Mouse (Mus musculus) heart, embryonic 14.5 days (tissue): ENCODE measurements at regions not wholly inside any gene's neighbourhood (a gene's known extent, or its start where the extent isn't known, plus 50 kb on each side); places are given as distances from the start of the nearest gene placed in this dataset.

Source experiments
- ATAC-seq: fragments of 200-750 bp; cut with Nextera tagmentation; 2 replicates; pipeline ENCODE4 v1.8.0; 2017; ENCODE audit warnings: low read depth, moderate TSS enrichment; ENCODE audit not compliant: insufficient number of reproducible peaks, insufficient read depth, low FRiP score
- H3K27ac ChIP-seq, 2 experiments: fragments of 200-500 bp in 1 of 2; fragments of 300-500 bp in 1 of 2; sonication (generic) in 1 of 2; replicated peaks in 1 of 2; 2 replicates each; pipeline ENCODE4 v1.5.1; 2012 to 2014; ENCODE audit warnings: low read depth in 2 of 2, low read length in 2 of 2, control low read depth in 1 of 2, mild to moderate bottlenecking in 1 of 2, mixed read lengths in 1 of 2; ENCODE audit not compliant: control insufficient read depth in 1 of 2, insufficient read depth in 1 of 2
- H3K27me3 ChIP-seq: fragments of 300-500 bp; sonication (generic); 2 replicates; pipeline ENCODE4 v1.6.1; 2014; ENCODE audit warnings: mild to moderate bottlenecking, low read length, control low read depth; ENCODE audit not compliant: control insufficient read depth, insufficient read depth
- H3K36me3 ChIP-seq: fragments of 300-500 bp; sonication (generic); 2 replicates; pipeline ENCODE4 v1.6.1; 2014; ENCODE audit warnings: mild to moderate bottlenecking, control low read depth, low read length, mixed read lengths; ENCODE audit not compliant: control insufficient read depth, insufficient read depth
- H3K4me1 ChIP-seq, 2 experiments: fragments of 200-500 bp in 1 of 2; fragments of 300-500 bp in 1 of 2; sonication (generic) in 1 of 2; 2 replicates each; pipeline ENCODE4 v1.6.1; 2012 to 2014; ENCODE audit warnings: low read length in 2 of 2, control low read depth in 1 of 2, mixed read lengths in 1 of 2; ENCODE audit not compliant: control insufficient read depth in 2 of 2, insufficient read depth in 2 of 2
- H3K4me2 ChIP-seq: fragments of 300-500 bp; sonication (generic); 2 replicates; pipeline ENCODE4 v1.6.1; 2014; ENCODE audit warnings: mild to moderate bottlenecking, low read length
- H3K4me3 ChIP-seq, 2 experiments: fragments of 200-500 bp in 1 of 2; fragments of 300-500 bp in 1 of 2; sonication (generic) in 1 of 2; 2 replicates each; pipeline ENCODE4 v1.5.1; 2012 to 2014; ENCODE audit warnings: low read length in 2 of 2, mild to moderate bottlenecking in 2 of 2, control low read depth in 1 of 2, low read depth in 1 of 2, moderate library complexity in 1 of 2; ENCODE audit not compliant: control insufficient read depth in 1 of 2, insufficient read depth in 1 of 2
- H3K9ac ChIP-seq: fragments of 300-500 bp; sonication (generic); 2 replicates; pipeline ENCODE4 v1.6.1; 2014; ENCODE audit warnings: mild to moderate bottlenecking, low read length
- H3K9me3 ChIP-seq: fragments of 300-500 bp; sonication (generic); 2 replicates; pipeline ENCODE4 v1.6.1; 2016; ENCODE audit warnings: low read length, control low read depth; ENCODE audit not compliant: control insufficient read depth
- WGBS: fragments of 180-500 bp; shearing (Covaris S2); extraction: QIAGEN DNeasy Blood & Tissue Kit; methylation state at CpG from one replicate; pipeline ENCODE4 v1.1.7; 2014; 5-methylcytosine and 5-hydroxymethylcytosine counted together

DNA sequence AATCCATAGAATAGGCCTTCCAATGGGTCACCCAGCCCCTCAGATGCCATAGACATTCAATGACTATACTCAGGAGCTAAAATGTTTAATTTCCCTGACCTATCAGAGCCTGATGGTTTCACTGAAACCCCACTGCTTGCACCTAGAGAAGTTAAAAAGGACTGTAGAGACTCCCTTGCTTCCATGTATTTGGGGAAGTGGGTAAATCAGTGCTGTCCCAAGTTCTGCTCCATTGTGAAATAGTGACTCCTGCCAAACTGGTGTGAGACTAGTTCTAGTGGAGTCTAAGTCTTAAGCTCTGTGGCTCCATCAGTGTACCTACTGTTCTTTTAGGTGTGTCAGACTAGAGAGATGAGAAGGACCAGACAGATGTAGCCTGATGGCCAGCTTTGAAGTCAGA is 121.3 kb upstream of the Bmper start:
- ATAC-seq, result no peak
- Histone ChIP-seq H3K4me2 (no peak overlapping the region), H3K4me3 (no peak overlapping the region), H3K36me3 (no peaks in the 10 kb centered on the region), H3K27me3 (no peaks in the 10 kb centered on the region), H3K9ac (no peak overlapping the region), H3K9me3 (no peaks in the 10 kb centered on the region), H3K4me1 (no peaks in the 10 kb centered on the region; a peak in 1 of 4 replicates), H3K27ac (no peak overlapping the region)

GRCm38 (mm10) chr9:23101990-23102796 is 120.7 kb upstream of the Bmper start:
- WGBS, result 74% methylated on average over 9 of the region's 9 CpGs
- H3K27ac ChIP-seq, result no peak overlapping the region
- no peak for ATAC-seq

DNA sequence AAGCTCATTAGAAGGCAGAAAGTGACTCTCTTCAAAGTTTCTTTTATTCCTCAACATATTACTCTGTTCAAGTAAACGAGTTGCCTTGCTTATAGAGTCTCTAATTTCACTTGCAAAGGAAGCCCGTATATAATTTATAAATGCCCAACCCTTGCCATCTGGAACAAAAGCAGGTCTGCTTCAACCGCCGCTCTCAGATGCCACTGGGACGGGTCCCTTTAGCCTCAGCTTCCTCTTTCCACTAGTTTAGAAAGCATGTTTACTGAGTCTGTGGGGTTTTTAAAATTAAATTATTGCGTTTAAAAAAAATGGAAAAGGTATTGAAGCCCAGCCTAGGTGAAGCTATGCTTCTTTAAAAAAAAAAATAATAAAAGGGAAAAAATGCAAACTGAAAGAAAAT is 111.4 kb upstream of the Bmper start:
- H3K36me3 ChIP-seq, result no peaks in the 10 kb centered on the region
- H3K4me2 ChIP-seq, result no peak overlapping the region
- peaks cover 3 to 11% of the 10 kb centered on the region in 2 experiments; a peak in 2 of 4 replicates for H3K4me1 ChIP-seq
- ATAC-seq, result no peak
- no peaks in the 10 kb centered on the region for H3K9me3 ChIP-seq
- H3K9ac ChIP-seq, result no peak overlapping the region
- no peak overlapping the region for H3K4me3 ChIP-seq
- WGBS, result 87% methylated on average over 6 of the region's 6 CpGs
- H3K27ac ChIP-seq, result no peak overlapping the region
- H3K27me3 ChIP-seq, result no peaks in the 10 kb centered on the region

More at GRCm38 (mm10) chr9:23101990-23102796, 120.7 kb upstream of the Bmper start:
- Histone ChIP-seq H3K27me3 (no peaks in the 10 kb centered on the region), H3K9me3 (no peaks in the 10 kb centered on the region), H3K36me3 (no peaks in the 10 kb centered on the region), H3K4me2 (no peak overlapping the region), H3K9ac (no peak overlapping the region), H3K4me1 (no peaks in the 10 kb centered on the region; a peak in 1 of 4 replicates), H3K4me3 (no peak overlapping the region)

DNA sequence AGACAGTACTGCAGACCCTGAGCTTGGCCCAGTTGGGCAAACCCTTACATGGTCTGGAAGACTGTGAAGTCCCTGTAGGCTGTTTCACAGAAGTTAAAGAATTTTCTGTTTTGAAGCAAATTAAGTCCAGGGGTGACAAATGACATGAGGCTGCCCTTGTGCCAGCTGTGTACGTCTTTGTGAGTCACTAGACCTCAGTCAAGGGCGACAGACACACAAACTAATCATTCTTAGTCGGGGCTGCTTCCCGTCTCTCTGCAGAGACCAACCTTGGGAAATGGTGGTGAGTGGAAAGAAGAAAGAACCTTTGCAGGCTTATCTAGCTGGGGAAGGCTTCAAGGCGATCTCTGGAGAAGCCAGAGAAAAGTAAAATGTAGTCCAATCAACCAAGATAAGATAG is 107.8 kb upstream of the Bmper start:
- Histone ChIP-seq H3K4me2 (no peak overlapping the region), H3K27ac (no peak overlapping the region; a peak in 1 of 4 replicates), H3K36me3 (no peaks in the 10 kb centered on the region), H3K9me3 (no peaks in the 10 kb centered on the region), H3K4me1 (peaks cover 3 to 14% of the 10 kb centered on the region in 2 experiments; a peak in 2 of 4 replicates), H3K27me3 (no peaks in the 10 kb centered on the region), H3K9ac (no peak overlapping the region), H3K4me3 (no peak overlapping the region)
- ATAC-seq, result no peak
- WGBS, result 28% methylated on average over 5 of the region's 5 CpGs

DNA sequence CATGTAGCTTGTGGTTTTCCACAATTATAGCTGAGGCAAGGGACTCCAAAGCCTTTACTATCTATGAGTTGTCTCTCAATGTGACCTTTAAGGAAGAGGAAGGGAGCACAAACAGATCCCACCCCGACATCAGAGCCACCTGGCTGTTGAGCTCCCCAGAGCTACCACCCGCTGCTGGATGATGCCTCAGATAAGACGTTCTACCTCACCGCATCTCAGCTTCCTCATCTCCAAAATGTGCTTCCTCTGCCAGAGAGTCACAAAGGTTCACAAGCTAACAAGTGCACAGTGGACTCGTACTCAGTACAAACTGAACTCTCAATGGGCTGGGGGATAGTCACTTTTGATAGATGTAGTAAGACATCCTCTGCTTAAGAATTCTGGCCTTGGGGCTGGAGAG is 107.3 kb upstream of the Bmper start:
- Histone ChIP-seq H3K27me3 (no peaks in the 10 kb centered on the region), H3K4me3 (no peak overlapping the region), H3K9me3 (no peaks in the 10 kb centered on the region), H3K27ac (no peak overlapping the region), H3K36me3 (no peaks in the 10 kb centered on the region), H3K9ac (no peak overlapping the region), H3K4me2 (no peak overlapping the region), H3K4me1 (peaks cover 3 to 14% of the 10 kb centered on the region in 2 experiments; a peak in 2 of 4 replicates)
- ATAC-seq, result no peak
- WGBS, result 60% methylated on average over 5 of the region's 5 CpGs

- Histone ChIP-seq H3K9ac (no peak overlapping the region), H3K27ac (no peak overlapping the region), H3K4me3 (no peak overlapping the region), H3K9me3 (no peaks in the 10 kb centered on the region), H3K27me3 (no peaks in the 10 kb centered on the region), H3K4me1 (peaks cover 3 to 14% of the 10 kb centered on the region in 2 experiments; a peak in 2 of 4 replicates), H3K36me3 (no peaks in the 10 kb centered on the region), H3K4me2 (no peak overlapping the region)
- no peak for ATAC-seq
- WGBS, result 18% methylated on average over 1 of the region's 1 CpGs
These were observed 106.6 kb upstream of the Bmper start for GRCm38 (mm10) chr9:23116311-23116710.

DNA sequence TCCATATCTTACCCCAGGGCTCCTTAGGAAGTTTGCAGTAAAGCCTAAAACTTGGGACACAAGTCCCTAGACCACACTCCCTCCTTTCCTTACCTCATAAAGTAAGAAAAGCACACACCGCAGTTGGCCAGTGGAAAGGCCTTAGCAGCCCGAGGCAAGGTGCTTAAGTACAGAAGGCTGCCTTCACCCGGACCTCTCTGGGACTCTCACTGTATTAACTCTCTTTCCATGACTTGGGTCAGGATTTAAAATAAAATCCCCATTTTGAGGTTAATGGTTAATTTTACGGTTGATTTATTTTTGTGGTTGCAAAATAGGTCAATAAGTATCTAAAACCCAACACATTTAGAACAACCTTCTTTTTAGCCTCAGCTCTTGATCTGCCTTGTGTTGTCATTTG is 103.1 kb upstream of the Bmper start:
- Histone ChIP-seq H3K4me1 (peaks cover 3 to 14% of the 10 kb centered on the region in 2 experiments; a peak in 2 of 4 replicates), H3K9ac (no peak overlapping the region), H3K9me3 (no peaks in the 10 kb centered on the region), H3K4me2 (no peak overlapping the region), H3K36me3 (no peaks in the 10 kb centered on the region), H3K27ac (no peak overlapping the region), H3K27me3 (no peaks in the 10 kb centered on the region), H3K4me3 (no peak overlapping the region)
- 91% methylated on average over 4 of the region's 4 CpGs for WGBS
- no peak for ATAC-seq

DNA sequence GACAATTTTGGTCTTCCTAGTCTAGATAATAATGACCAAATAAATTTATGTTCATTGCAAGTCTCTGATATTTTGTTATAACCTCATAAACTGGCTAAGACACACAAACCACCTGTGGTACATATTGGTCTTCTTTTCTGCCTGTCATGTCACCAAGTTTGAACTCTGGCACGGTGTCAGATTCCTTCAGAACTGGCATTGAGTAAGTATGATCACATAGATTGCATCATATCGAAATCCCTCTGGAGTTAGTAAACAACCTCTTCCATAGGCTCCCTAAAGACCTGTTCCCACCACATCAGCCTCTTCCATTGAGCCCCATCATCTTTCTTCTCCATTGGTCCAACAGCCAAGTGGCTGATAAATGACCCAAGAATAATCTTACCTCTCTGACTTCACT is 102.1 kb upstream of the Bmper start:
- no peak overlapping the region for H3K9ac ChIP-seq
- no peak for ATAC-seq
- H3K4me2 ChIP-seq, result no peak overlapping the region
- H3K27ac ChIP-seq, result no peak overlapping the region
- H3K9me3 ChIP-seq, result no peaks in the 10 kb centered on the region
- H3K4me1 ChIP-seq, result peaks cover 3 to 14% of the 10 kb centered on the region in 2 experiments; a peak in 2 of 4 replicates
- WGBS, result 97% methylated on average over 2 of the region's 2 CpGs
- H3K4me3 ChIP-seq, result no peak overlapping the region
- H3K36me3 ChIP-seq, result no peaks in the 10 kb centered on the region
- no peaks in the 10 kb centered on the region for H3K27me3 ChIP-seq
